Mouse (Mus musculus) midbrain, postnatal 0 days (tissue): ENCODE results near the gene Tmem88b. TPM values are rescaled to one million over a fixed set of nuclear protein-coding genes. Genes with fewer than 3 reads are reported as not detected.

Experiments used
- ATAC-seq: fragments of 200-750 bp; cut with Nextera tagmentation; 2 replicates; pipeline ENCODE4 v1.8.0; 2017; ENCODE audit warnings: moderate number of reproducible peaks, mild to moderate bottlenecking, moderate TSS enrichment, moderate library complexity; ENCODE audit not compliant: low FRiP score
- DNase-seq: peaks from one replicate; pipeline ENCODE4 v3.0.0-alpha.2; 2015; ENCODE audit warnings: low spot score
- H3K27ac ChIP-seq: fragments of 300-500 bp; sonication (generic); 2 replicates; pipeline ENCODE4 v1.5.1; 2014; ENCODE audit warnings: low read depth, mild to moderate bottlenecking, low read length, mixed read lengths
- H3K27me3 ChIP-seq: fragments of 300-500 bp; sonication (generic); 2 replicates; pipeline ENCODE4 v1.6.1; 2014; ENCODE audit warnings: low read length, control low read depth, mixed read lengths; ENCODE audit not compliant: insufficient read depth
- H3K36me3 ChIP-seq: fragments of 300-500 bp; sonication (generic); 2 replicates; pipeline ENCODE4 v1.6.1; 2014; ENCODE audit warnings: low read length, control low read depth, mixed read lengths; ENCODE audit not compliant: insufficient read depth
- H3K4me1 ChIP-seq: fragments of 300-500 bp; sonication (generic); 2 replicates; pipeline ENCODE4 v1.6.1; 2014; ENCODE audit warnings: mild to moderate bottlenecking, control low read depth, antibody characterized with exemption, low read length, mixed read lengths; ENCODE audit not compliant: insufficient read depth
- H3K4me2 ChIP-seq: fragments of 300-500 bp; sonication (generic); 2 replicates; pipeline ENCODE4 v1.6.1; 2014; ENCODE audit warnings: low read depth, mild to moderate bottlenecking, low read length, mixed read lengths; ENCODE audit not compliant: poor library complexity, severe bottlenecking
- H3K4me3 ChIP-seq: fragments of 300-500 bp; sonication (generic); 2 replicates; pipeline ENCODE4 v1.5.1; 2014; ENCODE audit warnings: low read depth, mild to moderate bottlenecking, low read length, moderate library complexity
- H3K9ac ChIP-seq: fragments of 300-500 bp; sonication (generic); replicated peaks from 2 replicates; pipeline ENCODE4 v1.6.1; 2014; ENCODE audit warnings: mild to moderate bottlenecking, low read length, moderate library complexity, mixed read lengths; ENCODE audit not compliant: poor library complexity, severe bottlenecking
- H3K9me3 ChIP-seq: fragments of 300-500 bp; sonication (generic); 2 replicates; pipeline ENCODE4 v1.6.1; 2016; ENCODE audit warnings: low read length, control low read depth
- CTCF ChIP-seq: IDR thresholded peaks from 2 replicates; pipeline ENCODE4 v1.5.1; 2016; ENCODE audit warnings: antibody characterized with exemption, mild to moderate bottlenecking
- WGBS: fragments of 180-500 bp; shearing (Covaris S2); extraction: QIAGEN DNeasy Blood & Tissue Kit; methylation state at CpG from one replicate; pipeline ENCODE4 v1.1.7; 2014; 5-methylcytosine and 5-hydroxymethylcytosine counted together
- polyA plus RNA-seq: library from polyadenylated mRNA; unstranded; fragments of >200 nt; fragmentation: Nextera tagmentation; extraction: Ambion mirVana; gene quantifications from 2 replicates; pipeline ENCODE4 v1.2.1, GENCODE M21; 2015
- total RNA-seq: library from RNA; depleted of rRNA; stranded (reverse); fragments of >200 nt; gene quantifications from 2 replicates; pipeline ENCODE4 v1.2.3, GENCODE M21; 2014

The Tmem88b gene
- total and polyA plus RNA-seq, 2 experiments from 2014 or later = 0.56 to 0.66 TPM

- Histone ChIP-seq H3K9ac (no peak overlapping the region), H3K9me3 (no peaks in the 10 kb centered on the region), H3K36me3 (peaks cover 49% of the 10 kb centered on the region), H3K4me3 (no peak overlapping the region), H3K27me3 (no peaks in the 10 kb centered on the region), H3K4me1 (0 out of 2 replicates have a peak, but pooled peaks cover 7% of the 10 kb centered on the region), H3K27ac (no peak overlapping the region), H3K4me2 (no peak overlapping the region)
- TF ChIP-seq CTCF = no peak
- DNase-seq (no peak), ATAC-seq (no peak)
- 85% methylated on average over 6 of the region's 6 CpGs for WGBS
Measured at GRCm38 (mm10) chr4:155739152-155739551, 46.5 kb downstream of the Tmem88b start.

- H3K27me3 ChIP-seq = no peaks in the 10 kb centered on the region
- no peak overlapping the region for H3K4me3 ChIP-seq
- no peak overlapping the region for H3K4me2 ChIP-seq
- H3K9me3 ChIP-seq = no peaks in the 10 kb centered on the region
- H3K9ac ChIP-seq = no peak overlapping the region
- no peak for ATAC-seq
- no peak for TF ChIP-seq CTCF
- no peak overlapping the region for H3K27ac ChIP-seq
- H3K36me3 ChIP-seq = peaks cover 43% of the 10 kb centered on the region
- H3K4me1 ChIP-seq = peaks cover 10% of the 10 kb centered on the region; the same call in 1 of the 2 replicates
- WGBS = 67% methylated on average over 8 of the region's 8 CpGs
- DNase-seq = no peak
Measured at GRCm38 (mm10) chr4:155738262-155738661, 47.4 kb downstream of the Tmem88b start.

- no peak for ATAC-seq
- H3K27me3 ChIP-seq = no peaks in the 10 kb centered on the region
- no peak for DNase-seq
- H3K27ac ChIP-seq = no peak overlapping the region
- peak overlapping the region; percentile 70 for H3K4me2 ChIP-seq
- no peaks in the 10 kb centered on the region for H3K9me3 ChIP-seq
- H3K9ac ChIP-seq = peak overlapping the region; percentile 91; the same call in 1 of the 2 replicates
- WGBS = 87% methylated on average over 5 of the region's 5 CpGs
- peaks cover 10% of the 10 kb centered on the region; the same call in 1 of the 2 replicates for H3K4me1 ChIP-seq
- TF ChIP-seq CTCF = no peak
- H3K36me3 ChIP-seq = peaks cover 29% of the 10 kb centered on the region
- peak overlapping the region; percentile 74; the same call in 1 of the 2 replicates for H3K4me3 ChIP-seq
Measured at GRCm38 (mm10) chr4:155736421-155736820, 49.3 kb downstream of the Tmem88b start.

- WGBS = 61% methylated on average over 5 of the region's 5 CpGs
- ATAC-seq = no peak
- no peaks in the 10 kb centered on the region for H3K9me3 ChIP-seq
- H3K4me3 ChIP-seq = peak overlapping the region; percentile 74
- peak overlapping the region; percentile 70 for H3K4me2 ChIP-seq
- H3K27ac ChIP-seq = peak overlapping the region; percentile 94
- peak overlapping the region; percentile 91 for H3K9ac ChIP-seq
- no peaks in the 10 kb centered on the region for H3K27me3 ChIP-seq
- TF ChIP-seq CTCF = no peak
- DNase-seq = no peak
- H3K4me1 ChIP-seq = peaks cover 10% of the 10 kb centered on the region; the same call in 1 of the 2 replicates
- peaks cover 28% of the 10 kb centered on the region for H3K36me3 ChIP-seq
Measured at GRCm38 (mm10) chr4:155735788-155736187, 49.9 kb downstream of the Tmem88b start.

GRCm38 (mm10) chr4:155734951-155735702 lies 50.5 kb downstream of the Tmem88b start:
- Histone ChIP-seq H3K4me2 (peak overlapping the region; percentile 70), H3K4me3 (peak overlapping the region; percentile 74), H3K4me1 (peaks cover 10% of the 10 kb centered on the region; the same call in 1 of the 2 replicates), H3K27ac (peak overlapping the region; percentile 94), H3K27me3 (no peaks in the 10 kb centered on the region), H3K36me3 (peaks cover 21% of the 10 kb centered on the region), H3K9me3 (no peaks in the 10 kb centered on the region), H3K9ac (peak overlapping the region; percentile 91)
- under 1% methylated on average over 41 of the region's 79 CpGs for WGBS
- TF ChIP-seq CTCF = peak; percentile 18
- peak; percentile 72 for ATAC-seq
- DNase-seq = peak; percentile 73

- Histone ChIP-seq H3K4me2 (peak within 1 kb of the TSS; percentile 70), H3K27me3 (no peaks in the 10 kb centered on the region), H3K9me3 (no peaks in the 10 kb centered on the region), H3K4me1 (peaks cover 10% of the 10 kb centered on the region; the same call in 1 of the 2 replicates), H3K36me3 (peaks cover 15% of the 10 kb centered on the region; the same call in 1 of the 2 replicates), H3K4me3 (peak within 1 kb of the TSS; percentile 74), H3K27ac (peak within 1 kb of the TSS; percentile 94), H3K9ac (peak within 1 kb of the TSS; percentile 91)
- ATAC-seq (peak; percentile 89), DNase-seq (peak; percentile 94)
- under 1% methylated on average over 25 of the region's 35 CpGs for WGBS
- TF ChIP-seq CTCF = no peak
Measured at GRCm38 (mm10) chr4:155734350-155734941, 51.2 kb downstream of the Tmem88b start, which contains the start of gene Tmem240. TSS of gene Tmem240 (plus strand) at chr4:155734800.
